Mouse (Mus musculus): Measurements from ENCODE around the gene Zdhhc22. TPM values are rescaled to one million over a fixed set of nuclear protein-coding genes. Genes with fewer than 3 reads are reported as not detected.

The Zdhhc22 gene
- total RNA-seq, 2 experiments from 2014 or later: not detected

- no peak for ATAC-seq (ENCODE audit: poor library complexity, severe bottlenecking)
These were observed 8.5 kb upstream of the Zdhhc22 start for GRCm38 (mm10) chr12:86998699-86999098.

GRCm38 (mm10) chr12:86995931-86996330 is 5.7 kb upstream of the Zdhhc22 start:
- no peak for ATAC-seq (ENCODE audit: poor library complexity, severe bottlenecking)

- ATAC-seq (ENCODE audit: poor library complexity, severe bottlenecking): no peak
These were observed 4.5 kb upstream of the Zdhhc22 start for GRCm38 (mm10) chr12:86994776-86995175.

- ATAC-seq (ENCODE audit: poor library complexity, severe bottlenecking): no peak
These were observed 3.9 kb upstream of the Zdhhc22 start for GRCm38 (mm10) chr12:86994166-86994565.

- no peak for ATAC-seq (ENCODE audit: poor library complexity, severe bottlenecking)
These were observed 503 bp upstream of the Zdhhc22 start for GRCm38 (mm10) chr12:86990755-86991110.

- ATAC-seq (ENCODE audit: poor library complexity, severe bottlenecking): no peak
These were observed 852 bp downstream of the Zdhhc22 start for GRCm38 (mm10) chr12:86989378-86989777.

GRCm38 (mm10) chr12:86988227-86988626 is 2.0 kb downstream of the Zdhhc22 start:
- ATAC-seq (ENCODE audit: poor library complexity, severe bottlenecking): no peak

- no peak for ATAC-seq (ENCODE audit: poor library complexity, severe bottlenecking)
These were observed 3.7 kb downstream of the Zdhhc22 start for GRCm38 (mm10) chr12:86986562-86986961.

- no peak for ATAC-seq (ENCODE audit: poor library complexity, severe bottlenecking)
These were observed 6.1 kb downstream of the Zdhhc22 start for GRCm38 (mm10) chr12:86984194-86984555.

- ATAC-seq (ENCODE audit: poor library complexity, severe bottlenecking): no peak
These were observed 6.6 kb downstream of the Zdhhc22 start for GRCm38 (mm10) chr12:86983470-86984193.

GRCm38 (mm10) chr12:86981180-86981579 is 9.1 kb downstream of the Zdhhc22 start:
- ATAC-seq (ENCODE audit: poor library complexity, severe bottlenecking): no peak

GRCm38 (mm10) chr12:86977833-86978232 is 12.4 kb downstream of the Zdhhc22 start:
- no peak for ATAC-seq (ENCODE audit: poor library complexity, severe bottlenecking)

GRCm38 (mm10) chr12:86976511-86977168 is 13.6 kb downstream of the Zdhhc22 start:
- no peak for ATAC-seq (ENCODE audit: poor library complexity, severe bottlenecking)

- ATAC-seq (ENCODE audit: poor library complexity, severe bottlenecking): no peak
These were observed 14.5 kb downstream of the Zdhhc22 start for GRCm38 (mm10) chr12:86975761-86976160.

- peak; percentile 84 for ATAC-seq (ENCODE audit: poor library complexity, severe bottlenecking)
These were observed 15.6 kb downstream of the Zdhhc22 start for GRCm38 (mm10) chr12:86974387-86975288.

GRCm38 (mm10) chr12:86973706-86974105 is 16.5 kb downstream of the Zdhhc22 start:
- no peak for ATAC-seq (ENCODE audit: poor library complexity, severe bottlenecking)

GRCm38 (mm10) chr12:86973216-86973615 is 17.0 kb downstream of the Zdhhc22 start:
- no peak for ATAC-seq (ENCODE audit: poor library complexity, severe bottlenecking)

GRCm38 (mm10) chr12:86971089-86971488 is 19.1 kb downstream of the Zdhhc22 start:
- no peak for ATAC-seq (ENCODE audit: poor library complexity, severe bottlenecking)

GRCm38 (mm10) chr12:86969220-86969601 is 21.0 kb downstream of the Zdhhc22 start:
- ATAC-seq (ENCODE audit: poor library complexity, severe bottlenecking): no peak

GRCm38 (mm10) chr12:86968468-86969219 is 21.6 kb downstream of the Zdhhc22 start:
- ATAC-seq (ENCODE audit: poor library complexity, severe bottlenecking): no peak
